Mouse (Mus musculus): ENCODE results near the gene Nfkbid.
"Not testable (repeated sequence)": the region's sequence is repeated elsewhere in the genome, so short reads cannot be mapped to it uniquely, and the experiment has no call there.

The Nfkbid gene

DNA sequence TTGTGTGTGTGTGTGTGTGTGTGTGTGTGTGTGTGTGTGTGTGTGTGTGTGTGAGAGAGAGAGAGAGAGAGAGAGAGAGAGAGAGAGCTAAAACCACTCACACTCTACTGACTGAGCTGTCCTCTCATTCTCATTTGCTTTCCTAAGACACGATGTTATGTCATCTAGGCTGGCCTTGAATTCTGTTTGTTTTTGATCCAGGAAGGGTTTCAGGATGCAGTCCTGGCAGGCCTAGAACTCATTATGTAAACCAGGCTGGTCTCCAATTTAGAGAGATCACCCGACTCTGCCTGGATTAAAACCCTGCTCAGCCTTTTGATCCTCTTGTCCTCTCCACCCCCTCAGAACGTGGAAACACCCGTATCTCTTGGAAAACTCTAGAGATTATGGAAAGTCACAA is 42.5 kb downstream of the Nfkbid start:
- DNase-seq (ENCODE audit: low spot score in 2 of 2), result no peak

DNA sequence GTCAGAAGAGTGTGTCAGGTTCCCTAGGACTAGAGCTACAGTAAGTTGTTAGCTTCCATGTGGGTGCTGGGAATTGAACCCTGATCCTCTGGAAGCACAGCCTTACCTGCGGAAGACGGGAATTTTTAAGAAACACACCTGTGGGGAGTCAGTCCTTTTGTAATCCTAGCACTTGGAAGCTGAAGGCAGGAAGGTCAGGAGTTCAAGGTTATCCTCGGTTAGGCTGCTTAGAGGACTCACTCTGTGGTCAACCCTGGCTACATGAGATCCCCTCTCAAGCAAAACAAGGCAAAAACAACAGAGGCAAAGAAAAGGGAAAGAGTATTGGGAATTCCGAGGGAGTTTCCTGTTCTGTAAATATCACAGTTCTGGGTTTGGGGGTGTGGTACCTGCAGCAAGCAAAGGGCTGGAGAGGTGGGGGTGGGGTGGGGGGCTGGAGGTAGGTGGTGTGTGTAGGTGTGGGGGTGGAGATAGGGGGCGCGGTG is 43.3 kb downstream of the Nfkbid start:
- DNase-seq (ENCODE audit: low spot score in 2 of 2), result no peak

DNA sequence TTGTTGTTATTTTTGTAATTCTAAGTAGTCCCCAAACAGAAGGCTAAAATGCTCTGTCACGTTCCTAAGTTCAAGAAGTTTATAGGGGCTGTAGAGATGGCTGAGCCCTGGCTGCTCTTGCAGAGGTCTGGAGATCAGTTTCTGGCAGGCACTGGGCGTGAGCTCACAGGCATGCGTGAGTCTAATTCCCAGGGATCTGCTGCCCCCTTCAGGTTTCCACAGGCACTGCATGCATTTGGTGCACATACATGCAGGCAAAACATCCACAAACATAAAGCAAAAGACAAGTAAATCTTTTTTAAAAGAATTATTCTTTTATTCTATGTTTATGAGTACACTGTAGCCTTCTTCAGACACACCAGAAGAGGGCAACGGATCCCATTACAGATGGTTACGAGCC is 50.9 kb downstream of the Nfkbid start:
- DNase-seq (ENCODE audit: low spot score in 2 of 2), result no peak

DNA sequence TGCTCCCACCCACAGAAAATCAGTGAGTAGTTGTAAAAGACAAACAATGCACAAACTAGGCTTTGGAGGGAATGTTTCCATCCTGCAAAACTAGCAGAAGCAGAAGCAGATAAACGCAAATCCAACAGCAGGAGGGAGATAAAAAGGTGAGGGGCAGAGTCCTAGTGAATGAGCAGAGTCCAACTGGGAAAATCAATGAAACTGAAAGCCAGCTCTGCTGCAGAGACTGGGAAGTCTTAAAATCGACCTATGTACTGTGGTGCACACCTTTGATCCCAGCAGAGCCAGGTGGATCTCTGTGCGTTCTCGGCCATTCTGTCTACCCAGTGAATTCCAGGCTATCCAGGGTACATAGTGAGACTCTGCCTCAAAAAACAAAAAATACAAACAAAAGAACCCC is 53.5 kb downstream of the Nfkbid start:
- no peak for DNase-seq (ENCODE audit: low spot score in 2 of 2)

- DNase-seq (ENCODE audit: low spot score in 2 of 2), result not testable (repeated sequence)
Observed at GRCm38 (mm10) chr7:30476136-30476535, 54.6 kb downstream of the Nfkbid start.

DNA sequence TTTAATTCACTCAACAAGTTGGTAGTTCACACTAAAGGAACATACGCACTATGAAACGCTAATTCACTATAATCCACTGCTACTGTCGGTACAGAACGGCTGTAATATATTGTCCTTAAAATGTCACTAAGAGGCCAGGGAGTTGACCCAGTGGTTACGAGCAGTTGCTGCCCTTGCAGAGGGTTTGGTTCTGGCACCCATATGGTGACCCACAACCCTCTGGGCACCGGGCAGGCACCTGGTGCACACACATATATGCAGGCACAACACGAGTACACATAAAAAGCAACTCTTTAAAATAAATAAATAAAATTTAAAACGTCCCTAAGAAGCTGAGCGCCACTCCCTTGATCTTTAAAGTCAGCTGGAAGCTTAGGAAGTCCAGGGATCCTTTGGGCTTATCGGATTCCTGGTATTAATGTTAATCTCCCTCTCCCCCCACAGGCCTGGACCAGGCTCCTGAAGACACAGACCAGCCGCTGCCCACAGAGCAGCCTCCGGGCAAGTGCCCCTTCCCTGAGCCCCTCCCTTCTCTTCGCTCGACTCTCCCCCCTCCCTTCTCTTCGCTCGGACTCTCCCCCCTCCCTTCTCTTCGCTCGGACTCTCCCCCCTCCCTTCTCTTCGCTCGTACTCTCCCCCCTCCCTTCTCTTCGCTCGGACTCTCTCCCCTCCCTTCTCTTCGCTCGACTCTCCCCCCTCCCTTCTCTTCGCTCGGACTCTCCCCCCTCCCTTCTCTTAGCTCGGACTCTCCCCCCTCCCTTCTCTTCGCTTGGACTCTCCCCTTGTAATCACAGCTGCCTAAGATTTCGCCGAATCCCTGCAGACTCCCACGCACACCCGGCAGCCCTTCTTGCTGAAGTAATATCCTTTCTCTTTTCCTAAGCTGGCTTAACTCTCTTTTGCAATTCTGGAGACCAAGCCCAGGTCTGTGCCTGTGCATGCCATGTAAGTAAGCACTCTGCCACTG is 56.2 kb downstream of the Nfkbid start:
- peak; percentile 51 to 67 for DNase-seq (ENCODE audit: low spot score in 2 of 2)

Measured in frontal cortex, postnatal 36 days (tissue).